Mouse (Mus musculus) erythroid progenitor cell, adult 5-6 weeks (primary cell): ENCODE data around the gene Clcn2. TPM values are rescaled to one million over a fixed set of nuclear protein-coding genes. Genes with fewer than 3 reads are reported as not detected.
"Not testable (repeated sequence)": the region's sequence is repeated elsewhere in the genome, so short reads cannot be mapped to it uniquely, and the experiment has no call there.

Experiments used
- ATAC-seq: replicated peaks from 2 replicates; pipeline ENCODE4 v1.8.0; 2016; ENCODE audit warnings: moderate number of reproducible peaks, mild to moderate bottlenecking, moderate TSS enrichment, inconsistent platforms; ENCODE audit not compliant: poor library complexity, low FRiP score, severe bottlenecking
- total RNA-seq, 2 experiments: library from RNA; stranded (forward) in 1 of 2; stranded (reverse) in 1 of 2; fragments of 150-400 nt in 1 of 2; fragments of 186-747, 209-891 nt in 1 of 2; gene quantifications; 2 replicates each; pipeline versions ENCODE4 v1.2.3 to v1.2.4; 2015 to 2017; ENCODE audit warnings: low replicate concordance in 2 of 2

Gene Clcn2
- total RNA-seq, 2 experiments from 2014 or later = 10.7 to 21.0 TPM

- ATAC-seq = peak; percentile 37
These were observed 44.4 kb downstream of the Clcn2 start for GRCm38 (mm10) chr16:20672965-20673705.

- peak; percentile 79 for ATAC-seq
These were observed 45.0 kb downstream of the Clcn2 start for GRCm38 (mm10) chr16:20672500-20672902.

GRCm38 (mm10) chr16:20671886-20672285 lies 45.7 kb downstream of the Clcn2 start:
- ATAC-seq = no peak

DNA sequence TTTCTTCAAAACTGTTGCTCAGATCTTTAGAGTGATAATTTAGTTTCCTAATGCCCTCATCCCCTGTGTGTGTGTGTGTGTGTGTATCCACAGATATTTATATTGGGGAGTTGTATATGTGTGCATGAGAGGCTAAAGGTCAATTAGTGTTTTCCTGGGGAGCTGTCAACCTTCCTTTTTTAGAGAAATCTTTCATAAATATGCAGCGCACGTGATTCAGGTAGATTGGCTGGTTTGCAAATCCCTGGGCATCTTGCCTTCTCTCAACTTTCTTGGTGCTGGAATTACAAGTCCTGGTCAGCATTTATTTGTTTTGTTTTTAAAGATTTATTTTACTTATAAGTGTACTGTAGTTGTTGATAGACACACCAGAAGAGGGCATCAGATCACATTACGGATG lies 47.3 kb downstream of the Clcn2 start:
- no peak for ATAC-seq

- ATAC-seq = not testable (repeated sequence)
These were observed 49.5 kb downstream of the Clcn2 start, which contains the start of gene Eif4g1 for GRCm38 (mm10) chr16:20668013-20668412. Eif4g1 (plus strand) TSS chr16:20668313.

DNA sequence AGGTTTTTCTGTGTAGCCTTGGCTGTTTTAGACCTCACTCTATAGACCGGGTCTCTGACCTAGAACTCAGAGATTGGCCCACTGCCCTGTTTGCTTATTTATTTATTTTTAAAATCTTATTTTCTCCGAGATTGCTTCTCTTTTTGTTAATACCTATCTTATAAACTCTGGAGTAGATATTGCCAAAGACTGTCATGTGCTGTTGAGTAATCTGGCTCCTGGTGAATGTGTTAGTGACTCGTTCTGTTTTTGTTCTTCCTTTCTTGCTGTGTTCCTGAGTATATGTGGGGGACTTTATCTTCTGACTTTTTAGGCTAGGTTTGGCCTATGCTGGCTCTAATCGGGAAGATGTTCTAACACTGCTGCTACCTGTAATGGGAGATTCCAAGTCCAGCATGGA lies 59.9 kb downstream of the Clcn2 start:
- no peak for ATAC-seq

GRCm38 (mm10) chr16:20653315-20653714 lies 64.2 kb downstream of the Clcn2 start:
- no peak for ATAC-seq

Other genes with a start within 250 kb of the Clcn2 start
- gene Eif2b5, start 218.9 kb downstream of the Clcn2 start, total RNA-seq (2015; ENCODE audit: low replicate concordance) = 33.2 and 54.9 TPM in 2 replicates
- gene Eif2b5, start 218.9 kb downstream of the Clcn2 start, total RNA-seq (2017; ENCODE audit: low replicate concordance) = 11.5 and 18.9 TPM in 2 replicates
- 6.1 and 18.0 TPM in 2 replicates for gene Dvl3, start 200.8 kb downstream of the Clcn2 start, total RNA-seq (2015; ENCODE audit: low replicate concordance)
- gene Dvl3, start 200.8 kb downstream of the Clcn2 start, total RNA-seq (2017; ENCODE audit: low replicate concordance) = 1.3 and 3.6 TPM in 2 replicates
- gene Ap2m1, start 182.3 kb downstream of the Clcn2 start, total RNA-seq (2015; ENCODE audit: low replicate concordance) = 214 and 297 TPM in 2 replicates
- gene Ap2m1, start 182.3 kb downstream of the Clcn2 start, total RNA-seq (2017; ENCODE audit: low replicate concordance) = 271 and 285 TPM in 2 replicates
- 22.2 and 23.1 TPM in 2 replicates for gene Abcf3, start 169.2 kb downstream of the Clcn2 start, total RNA-seq (2015; ENCODE audit: low replicate concordance)
- 32.1 and 40.5 TPM in 2 replicates for gene Abcf3, start 169.2 kb downstream of the Clcn2 start, total RNA-seq (2017; ENCODE audit: low replicate concordance)
- gene Vwa5b2, start 128.3 kb downstream of the Clcn2 start, total RNA-seq (2015; ENCODE audit: low replicate concordance) = not detected in 2 replicates
- 0.77 TPM in 1 of 2 replicates, not detected in the other for gene Vwa5b2, start 128.3 kb downstream of the Clcn2 start, total RNA-seq (2017; ENCODE audit: low replicate concordance)
- not detected in 2 replicates for gene Eef1akmt4, start 106.2 kb downstream of the Clcn2 start, total RNA-seq (2015; ENCODE audit: low replicate concordance)
- 0.15 TPM in 1 of 2 replicates, not detected in the other for gene Eef1akmt4, start 106.2 kb downstream of the Clcn2 start, total RNA-seq (2017; ENCODE audit: low replicate concordance)
- gene Gm49333, start 106.1 kb downstream of the Clcn2 start, total RNA-seq (2015; ENCODE audit: low replicate concordance) = not detected in 2 replicates
- not detected in 2 replicates for gene Gm49333, start 106.1 kb downstream of the Clcn2 start, total RNA-seq (2017; ENCODE audit: low replicate concordance)
- gene Alg3, start 106.0 kb downstream of the Clcn2 start, total RNA-seq (2015; ENCODE audit: low replicate concordance) = 6.7 and 6.8 TPM in 2 replicates
- gene Alg3, start 106.0 kb downstream of the Clcn2 start, total RNA-seq (2017; ENCODE audit: low replicate concordance) = 1.2 and 5.5 TPM in 2 replicates
- gene Camk2n2, start 96.5 kb downstream of the Clcn2 start, total RNA-seq (2015; ENCODE audit: low replicate concordance) = not detected in 2 replicates
- not detected in 2 replicates for gene Camk2n2, start 96.5 kb downstream of the Clcn2 start, total RNA-seq (2017; ENCODE audit: low replicate concordance)
- not detected in 2 replicates for gene Ece2, start 87.9 kb downstream of the Clcn2 start, total RNA-seq (2015; ENCODE audit: low replicate concordance)
- gene Ece2, start 87.9 kb downstream of the Clcn2 start, total RNA-seq (2017; ENCODE audit: low replicate concordance) = not detected in 2 replicates
- gene Psmd2, start 66.1 kb downstream of the Clcn2 start, total RNA-seq (2015; ENCODE audit: low replicate concordance) = 71.7 and 115 TPM in 2 replicates
- gene Psmd2, start 66.1 kb downstream of the Clcn2 start, total RNA-seq (2017; ENCODE audit: low replicate concordance) = 125 and 131 TPM in 2 replicates
- gene Eif4g1, start 49.4 kb downstream of the Clcn2 start, total RNA-seq (2015; ENCODE audit: low replicate concordance) = 105 and 116 TPM in 2 replicates
- 109 and 153 TPM in 2 replicates for gene Eif4g1, start 49.4 kb downstream of the Clcn2 start, total RNA-seq (2017; ENCODE audit: low replicate concordance)
- gene Fam131a, start 24.5 kb downstream of the Clcn2 start, total RNA-seq (2015; ENCODE audit: low replicate concordance) = not detected in 2 replicates
- not detected in 2 replicates for gene Fam131a, start 24.5 kb downstream of the Clcn2 start, total RNA-seq (2017; ENCODE audit: low replicate concordance)
- 2.9 and 10.5 TPM in 2 replicates for gene Polr2h, start 81 bp downstream of the Clcn2 start, total RNA-seq (2015; ENCODE audit: low replicate concordance)
- 5.8 and 11.2 TPM in 2 replicates for gene Polr2h, start 81 bp downstream of the Clcn2 start, total RNA-seq (2017; ENCODE audit: low replicate concordance)
- not detected in 2 replicates for gene Chrd, start 15.4 kb upstream of the Clcn2 start, total RNA-seq (2015; ENCODE audit: low replicate concordance)
- gene Chrd, start 15.4 kb upstream of the Clcn2 start, total RNA-seq (2017; ENCODE audit: low replicate concordance) = not detected in 2 replicates
- gene Thpo, start 16.8 kb upstream of the Clcn2 start, total RNA-seq (2015; ENCODE audit: low replicate concordance) = not detected in 2 replicates
- not detected in 2 replicates for gene Thpo, start 16.8 kb upstream of the Clcn2 start, total RNA-seq (2017; ENCODE audit: low replicate concordance)